34 mouse cellular contexts compared by ENCODE assay signal in genomic region chr3:54411052-54411451, GRCm38 (mm10). TPM values are rescaled to one million over a fixed set of nuclear protein-coding genes. Genes with fewer than 3 reads are reported as not detected.
DNase-seq lines count a peak whose midpoint lies in the region; ATAC-seq lines count a peak whose summit lies in the region.
"Had no signal": no experiment of that assay in that cellular context is flagged by ENCODE, and none has a peak within 500 bp of the region (broad histone marks: within the 10 kb centered on the region; RNA-seq: fewer than 3 reads in every experiment).

No protein-coding gene starts in this region.

- H3K4me3 ChIP-seq in heart, embryonic 11.5 days (ENCODE audit: low read depth, low read length), result no peak overlapping the region
- H3K4me3 ChIP-seq in heart, embryonic 16.5 days (ENCODE audit: low read length), result no peak overlapping the region
- no peak overlapping the region for H3K4me3 ChIP-seq in hindbrain, embryonic 16.5 days (ENCODE audit: low read length)
- H3K4me3 ChIP-seq: embryonic facial prominence, embryonic 12.5 days; erythroblast, embryonic 14.5 days; gastrocnemius, adult 2 months; kidney, embryonic 15.5 days; layer of hippocampus, adult 2 months; left cerebral cortex, adult 2 months; midbrain, embryonic 13.5 days; stomach, embryonic 15.5 days had no signal

- no peaks in the 10 kb centered on the region for H3K9me3 ChIP-seq in heart, embryonic 11.5 days (replicated peaks; ENCODE audit: control insufficient read depth, low read length)
- no peaks in the 10 kb centered on the region for H3K9me3 ChIP-seq in heart, embryonic 16.5 days (replicated peaks; ENCODE audit: control insufficient read depth, low read length)
- H3K9me3 ChIP-seq in hindbrain, embryonic 16.5 days (ENCODE audit: control insufficient read depth, low read length), result no peaks in the 10 kb centered on the region
- H3K9me3 ChIP-seq: embryonic facial prominence, embryonic 12.5 days; kidney, embryonic 15.5 days; midbrain, embryonic 13.5 days; stomach, embryonic 15.5 days had no signal

- H3K4me2 ChIP-seq in heart, embryonic 11.5 days, result no peak overlapping the region
- no peak overlapping the region for H3K4me2 ChIP-seq in heart, embryonic 16.5 days (ENCODE audit: low read depth, low read length)
- no peak overlapping the region for H3K4me2 ChIP-seq in hindbrain, embryonic 16.5 days (ENCODE audit: low read length)
- H3K4me2 ChIP-seq: embryonic facial prominence, embryonic 12.5 days; hindbrain, embryonic 14.5 days; kidney, embryonic 15.5 days; midbrain, embryonic 13.5 days; stomach, embryonic 15.5 days had no signal

- peak; percentile 10 to 14 for DNase-seq in heart, adult 9 months (ENCODE audit: low spot score in 2 of 2)
- DNase-seq in heart, adult 8-10 months (ENCODE audit: low spot score), result no peak
- peak; percentile 33 for DNase-seq in Muller cell, postnatal 12 days (ENCODE audit: inconsistent ontology term)
- no peak for DNase-seq in kidney, postnatal 4 days
- no peak for DNase-seq in left cerebral cortex, adult 9 months (ENCODE audit: low spot score in 2 of 2)
- DNase-seq: adrenal gland, adult 2 months; adrenal gland, postnatal 36 days; cerebellum, adult 8-10 months; cerebellum, postnatal 36 days; gastrocnemius, adult 2 months; gastrocnemius, postnatal 36 days; kidney, adult 18-20 months; kidney, postnatal 25 days; liver; liver, postnatal 0 days; retina, postnatal 1 day; right cerebral cortex, postnatal 14 days had no signal

- peak overlapping the region; percentile 35; the same call in 1 of the 2 replicates for H3K27ac ChIP-seq in heart, embryonic 11.5 days (ENCODE audit: low read depth, low read length)
- peak overlapping the region; percentile 56 for H3K27ac ChIP-seq in heart, embryonic 16.5 days (ENCODE audit: low read length)
- H3K27ac ChIP-seq in hindbrain, embryonic 16.5 days (ENCODE audit: low read depth, low read length), result no peak overlapping the region
- H3K27ac ChIP-seq: embryonic facial prominence, embryonic 12.5 days; gastrocnemius, adult 2 months; hindbrain, embryonic 14.5 days; kidney, embryonic 15.5 days; layer of hippocampus, adult 2 months; left cerebral cortex, adult 2 months; macrophage; midbrain, embryonic 13.5 days; stomach, embryonic 15.5 days had no signal

- H3K27me3 ChIP-seq in heart, embryonic 11.5 days (ENCODE audit: control insufficient read depth, insufficient read depth, low read length), result no peaks in the 10 kb centered on the region
- H3K27me3 ChIP-seq in heart, embryonic 16.5 days (ENCODE audit: control insufficient read depth, insufficient read depth, low read length), result no peaks in the 10 kb centered on the region
- H3K27me3 ChIP-seq in hindbrain, embryonic 16.5 days (replicated peaks; ENCODE audit: control insufficient read depth, insufficient read depth, low read length), result no peaks in the 10 kb centered on the region
- H3K27me3 ChIP-seq: embryonic facial prominence, embryonic 12.5 days; kidney, embryonic 15.5 days; midbrain, embryonic 13.5 days; stomach, embryonic 15.5 days had no signal

- H3K36me3 ChIP-seq in heart, embryonic 11.5 days (ENCODE audit: control insufficient read depth, insufficient read depth, low read length), result no peaks in the 10 kb centered on the region
- H3K36me3 ChIP-seq in heart, embryonic 16.5 days (ENCODE audit: control insufficient read depth, insufficient read depth), result no peaks in the 10 kb centered on the region
- H3K36me3 ChIP-seq in hindbrain, embryonic 16.5 days (ENCODE audit: control insufficient read depth, insufficient read depth, low read length), result no peaks in the 10 kb centered on the region
- H3K36me3 ChIP-seq: embryonic facial prominence, embryonic 12.5 days; kidney, embryonic 15.5 days; midbrain, embryonic 13.5 days; stomach, embryonic 15.5 days had no signal

- H3K9ac ChIP-seq in heart, embryonic 11.5 days (ENCODE audit: low read depth, low read length), result no peak overlapping the region
- no peak overlapping the region for H3K9ac ChIP-seq in heart, embryonic 16.5 days (ENCODE audit: low read length)
- H3K9ac ChIP-seq in hindbrain, embryonic 16.5 days (ENCODE audit: low read depth, low read length), result no peak overlapping the region
- H3K9ac ChIP-seq: embryonic facial prominence, embryonic 12.5 days; hindbrain, embryonic 14.5 days; kidney, embryonic 15.5 days; liver, postnatal 0 days; midbrain, embryonic 13.5 days; stomach, embryonic 15.5 days had no signal

- H3K4me1 ChIP-seq in heart, embryonic 11.5 days (ENCODE audit: control insufficient read depth, insufficient read depth, low read length), result no peaks in the 10 kb centered on the region
- no peaks in the 10 kb centered on the region for H3K4me1 ChIP-seq in heart, embryonic 16.5 days (ENCODE audit: control insufficient read depth, insufficient read depth, low read length)
- no peaks in the 10 kb centered on the region for H3K4me1 ChIP-seq in hindbrain, embryonic 16.5 days (ENCODE audit: control insufficient read depth, insufficient read depth, low read depth, low read length)
- H3K4me1 ChIP-seq: midbrain, embryonic 13.5 days; stomach, embryonic 15.5 days had no signal

- WGBS in heart, embryonic 11.5 days (ENCODE audit: insufficient replicate concordance), result 52% methylated on average over 3 of the region's 3 CpGs
- 58% methylated on average over 3 of the region's 3 CpGs for WGBS in heart, embryonic 16.5 days
- 87% methylated on average over 3 of the region's 3 CpGs for WGBS in hindbrain, embryonic 16.5 days

- no peak for ATAC-seq in heart, embryonic 11.5 days (replicated peaks; ENCODE audit: insufficient number of reproducible peaks, low FRiP score, low TSS enrichment)
- ATAC-seq in heart, embryonic 16.5 days (replicated peaks; ENCODE audit: extremely low read depth, insufficient read depth, low FRiP score), result peak; percentile 52
- ATAC-seq in hindbrain, embryonic 16.5 days, result no peak
- ATAC-seq: CD4-positive, CD25-positive, alpha-beta regulatory T cell, adult 4 months; forebrain, embryonic 16.5 days; inflammation-experienced regulatory T-cells, adult 6 months; liver, postnatal 0 days; lung, postnatal 0 days; midbrain, embryonic 13.5 days had no signal

RNA-seq across cellular contexts. Expression of gene Postn, which starts 50.1 kb away (rescaled TPM):
- total RNA-seq in heart, adult 8-10 months (2022), result 10 to 100 TPM in 2 of 4 experiments, 1 to 10 TPM in 2; 8.7 to 14.6 (median 11.5) TPM
- polyA plus RNA-seq in heart, embryonic 11.5 days (2014; fragmentation: Nextera tagmentation; extraction: Ambion mirVana), result 129 and 141 TPM in 2 replicates
- 394 and 476 TPM in 2 replicates for polyA plus RNA-seq in heart, embryonic 16.5 days (2015; fragmentation: Nextera tagmentation; extraction: Ambion mirVana)
- polyA plus RNA-seq in hindbrain, embryonic 16.5 days (2015; fragmentation: Nextera tagmentation; extraction: Ambion mirVana), result 27.1 and 49.5 TPM in 2 replicates
- total RNA-seq: megakaryocyte-erythroid progenitor cell, adult 5-6 weeks had no signal
- polyA plus RNA-seq: CD4-positive, CD25-positive, alpha-beta regulatory T cell, adult 4 months; erythroblast, embryonic 14.5 days; inflammation-experienced regulatory T-cells, adult 6 months had no signal

Comparison
In these comparisons a context has a peak if more than half of its experiments do, and no peak if none do; other contexts are left out.
1. DNase-seq: peak in heart, adult 9 months (2 of 2) and Muller cell, postnatal 12 days (single experiment); none in heart, adult 8-10 months (single experiment), kidney, postnatal 4 days (0 of 2) and left cerebral cortex, adult 9 months (0 of 2).